Mouse (Mus musculus): ENCODE data around the gene Ccdc184. TPM values are rescaled to one million over a fixed set of nuclear protein-coding genes. Genes with fewer than 3 reads are reported as not detected.

The Ccdc184 gene
- polyA plus RNA-seq, 1 experiment from 2014 or later: 8.7 TPM

DNA sequence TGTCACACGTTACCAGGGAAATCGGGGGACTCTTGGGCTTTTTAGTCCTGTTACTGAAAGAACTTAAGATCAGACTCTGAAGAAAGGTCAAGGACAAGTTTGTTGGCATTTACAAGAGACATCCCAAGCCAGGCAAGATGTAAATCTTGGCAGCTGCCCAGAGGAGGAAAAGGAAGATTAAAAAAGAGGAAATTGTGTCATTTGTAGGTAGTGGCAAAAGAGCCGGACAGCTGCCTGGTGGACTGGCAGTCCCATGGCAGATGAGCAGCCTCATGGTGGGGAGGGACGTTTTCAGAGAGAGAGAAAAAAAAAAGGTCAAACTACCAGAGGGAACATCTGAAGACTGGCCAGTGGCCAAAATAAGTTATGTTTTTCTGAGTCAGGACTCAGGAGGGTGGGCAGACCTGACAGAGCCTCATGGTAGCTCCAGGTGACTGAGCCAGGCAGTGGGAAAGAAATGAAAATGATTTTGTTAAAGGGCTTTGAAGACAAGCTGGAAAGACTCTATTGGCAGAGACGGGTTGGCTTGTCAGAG, 46.4 kb downstream of the Ccdc184 start:
- 86% methylated on average over 5 of the region's 5 CpGs for WGBS
- Histone ChIP-seq H3K9ac (ENCODE audit: low read length) (no peak overlapping the region), H3K4me3 (ENCODE audit: low read depth, low read length) (no peak overlapping the region)

DNA sequence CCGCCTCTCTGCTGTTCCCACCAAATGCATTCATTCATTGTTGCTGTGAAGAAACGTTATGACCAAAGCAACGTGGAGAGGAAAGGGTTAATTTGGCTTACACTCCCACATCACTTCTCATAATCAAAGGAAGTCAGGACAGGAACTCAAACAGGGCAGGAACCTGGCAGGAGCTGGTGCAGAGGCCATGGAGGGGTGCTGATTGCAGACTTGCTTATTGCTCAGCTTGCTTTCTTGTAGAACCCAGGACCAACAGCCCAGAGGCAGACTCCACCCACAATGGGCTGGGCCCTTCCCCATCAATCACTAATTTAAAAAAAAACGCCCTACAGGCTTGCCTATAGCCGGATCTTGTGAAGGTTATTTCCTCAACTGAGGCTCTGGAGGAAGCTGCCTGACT, 47.2 kb downstream of the Ccdc184 start:
- no peak overlapping the region for H3K4me2 ChIP-seq (ENCODE audit: low read depth, low read length, severe bottlenecking)
- no peak overlapping the region for H3K9ac ChIP-seq (ENCODE audit: low read length)
- ATAC-seq (replicated peaks; ENCODE audit: low FRiP score): no peak
- H3K27ac ChIP-seq (ENCODE audit: low read depth, low read length): no peak overlapping the region
- WGBS: 76% methylated on average over 5 of the region's 5 CpGs
- no peaks in the 10 kb centered on the region for H3K27me3 ChIP-seq (ENCODE audit: control insufficient read depth, insufficient read depth, low read length)
- no peaks in the 10 kb centered on the region for H3K36me3 ChIP-seq (ENCODE audit: control insufficient read depth, insufficient read depth, low read length)
- no peak for DNase-seq (ENCODE audit: low spot score)
- no peak overlapping the region for H3K4me3 ChIP-seq (ENCODE audit: low read depth, low read length)
- H3K9me3 ChIP-seq (ENCODE audit: control insufficient read depth, low read length): no peaks in the 10 kb centered on the region
- no peaks in the 10 kb centered on the region for H3K4me1 ChIP-seq (replicated peaks; ENCODE audit: control insufficient read depth, insufficient read depth, low read length)

More for the DNA sequence above, 46.4 kb downstream of the Ccdc184 start:
- H3K4me1 ChIP-seq (replicated peaks; ENCODE audit: control insufficient read depth, insufficient read depth, low read length): no peaks in the 10 kb centered on the region
- H3K27me3 ChIP-seq (ENCODE audit: control insufficient read depth, insufficient read depth, low read length): no peaks in the 10 kb centered on the region
- DNase-seq (ENCODE audit: low spot score) (no peak), ATAC-seq (replicated peaks; ENCODE audit: low FRiP score) (no peak)
- H3K4me2 ChIP-seq (ENCODE audit: low read depth, low read length, severe bottlenecking): no peak overlapping the region
- H3K36me3 ChIP-seq (ENCODE audit: control insufficient read depth, insufficient read depth, low read length): no peaks in the 10 kb centered on the region
- H3K27ac ChIP-seq (ENCODE audit: low read depth, low read length): no peak overlapping the region
- H3K9me3 ChIP-seq (ENCODE audit: control insufficient read depth, low read length): no peaks in the 10 kb centered on the region

Other genes starting within 250 kb of the Ccdc184 start
- gene Tmem106c, start 203.0 kb upstream of the Ccdc184 start, polyA plus RNA-seq (2014; fragmentation: Nextera tagmentation; extraction: Ambion mirVana): 44.5 and 47.8 TPM in 2 replicates
- 128 and 143 TPM in 2 replicates for gene Col2a1, start 162.5 kb upstream of the Ccdc184 start, polyA plus RNA-seq (2014; fragmentation: Nextera tagmentation; extraction: Ambion mirVana)
- gene Pfkm, start 74.6 kb upstream of the Ccdc184 start, polyA plus RNA-seq (2014; fragmentation: Nextera tagmentation; extraction: Ambion mirVana): 42.8 and 46.3 TPM in 2 replicates
- gene Senp1, start 73.4 kb upstream of the Ccdc184 start, polyA plus RNA-seq (2014; fragmentation: Nextera tagmentation; extraction: Ambion mirVana): 47.7 and 49.0 TPM in 2 replicates
- 47.4 and 49.4 TPM in 2 replicates for gene Asb8, start 1.5 kb upstream of the Ccdc184 start, polyA plus RNA-seq (2014; fragmentation: Nextera tagmentation; extraction: Ambion mirVana)
- gene Olfr288, start 28.4 kb downstream of the Ccdc184 start, polyA plus RNA-seq (2014; fragmentation: Nextera tagmentation; extraction: Ambion mirVana): not detected in 2 replicates
- gene Gm44579, start 53.8 kb downstream of the Ccdc184 start, polyA plus RNA-seq (2014; fragmentation: Nextera tagmentation; extraction: Ambion mirVana): not detected in 2 replicates
- gene Olfr287, start 53.9 kb downstream of the Ccdc184 start, polyA plus RNA-seq (2014; fragmentation: Nextera tagmentation; extraction: Ambion mirVana): not detected in 2 replicates
- gene Olfr286, start 67.3 kb downstream of the Ccdc184 start, polyA plus RNA-seq (2014; fragmentation: Nextera tagmentation; extraction: Ambion mirVana): not detected in 2 replicates
- not detected in 2 replicates for gene H1fnt, start 90.1 kb downstream of the Ccdc184 start, polyA plus RNA-seq (2014; fragmentation: Nextera tagmentation; extraction: Ambion mirVana)
- gene Zfp641, start 129.0 kb downstream of the Ccdc184 start, polyA plus RNA-seq (2014; fragmentation: Nextera tagmentation; extraction: Ambion mirVana): 1.2 TPM in 2 replicates
- not detected in 2 replicates for gene Olfr285, start 150.2 kb downstream of the Ccdc184 start, polyA plus RNA-seq (2014; fragmentation: Nextera tagmentation; extraction: Ambion mirVana)
- not detected in 2 replicates for gene Olfr284, start 173.8 kb downstream of the Ccdc184 start, polyA plus RNA-seq (2014; fragmentation: Nextera tagmentation; extraction: Ambion mirVana)
- not detected in 2 replicates for gene Olfr283, start 213.8 kb downstream of the Ccdc184 start, polyA plus RNA-seq (2014; fragmentation: Nextera tagmentation; extraction: Ambion mirVana)